8 mouse cellular contexts compared by ENCODE assay signal in the genomic region with DNA sequence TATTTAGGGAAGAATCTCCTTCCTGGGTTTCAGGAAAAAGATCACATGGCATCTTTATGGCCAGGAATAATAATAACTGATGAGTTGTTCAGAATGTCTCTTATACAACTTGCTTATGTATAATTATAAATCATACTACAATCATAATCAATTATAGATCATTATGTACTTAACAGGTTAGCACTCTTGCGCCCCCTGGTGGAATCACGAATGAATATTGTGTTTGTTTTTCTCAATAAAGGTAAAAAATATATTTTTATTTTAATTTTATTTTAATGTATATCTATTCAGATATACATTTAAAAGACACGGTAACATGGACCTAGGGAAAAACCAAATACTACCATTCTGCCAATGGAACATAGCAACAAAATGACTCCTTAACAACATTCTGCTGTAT.
DNase-seq lines count a peak whose midpoint lies in the region; ATAC-seq and TF ChIP-seq lines count a peak whose summit lies in the region.

No protein-coding gene starts in this region.

- H3K4me1 ChIP-seq in heart, postnatal 0 days (ENCODE audit: control insufficient read depth, insufficient read depth) = no peaks in the 10 kb centered on the region
- H3K4me1 ChIP-seq in heart, embryonic 10.5 days = no peaks in the 10 kb centered on the region
- no peaks in the 10 kb centered on the region for H3K4me1 ChIP-seq in hindbrain, embryonic 14.5 days (replicated peaks; ENCODE audit: control insufficient read depth, insufficient read depth, low read length)

- DNase-seq in heart, postnatal 0 days (ENCODE audit: low spot score) = no peak
- no peak for DNase-seq in heart, embryonic 10.5 days (ENCODE audit: low spot score)
- peak; percentile 37 to 51 for DNase-seq in right cerebral cortex, adult 2 months (ENCODE audit: low spot score in 2 of 2)
- no peak for DNase-seq in right cerebral cortex, postnatal 36 days (ENCODE audit: low spot score in 2 of 2)
- DNase-seq in embryo, embryonic 10.5 days (ENCODE audit: low spot score) = peak; percentile 52
- peak; percentile 70 for DNase-seq in right cerebral cortex, postnatal 4 days
- no peak for DNase-seq in hindbrain, embryonic 14.5 days (ENCODE audit: low spot score)
- no peak for DNase-seq in yolk sac, embryonic 10.5 days (ENCODE audit: low spot score)

- peak; percentile 56 for TF ChIP-seq CTCF in heart, postnatal 0 days (IDR thresholded peaks at IDR 0.05; ENCODE audit: low read depth)

- no peak for ATAC-seq in heart, postnatal 0 days (ENCODE audit: insufficient read depth, low read depth)
- ATAC-seq in hindbrain, embryonic 14.5 days (ENCODE audit: low FRiP score) = no peak

- H3K27ac ChIP-seq in heart, postnatal 0 days (ENCODE audit: low read depth) = no peak overlapping the region
- H3K27ac ChIP-seq in heart, embryonic 10.5 days = no peak overlapping the region
- H3K27ac ChIP-seq in hindbrain, embryonic 14.5 days = no peak overlapping the region

- H3K4me3 ChIP-seq in heart, postnatal 0 days (ENCODE audit: low read depth, low read length) = no peak overlapping the region
- no peak overlapping the region for H3K4me3 ChIP-seq in heart, embryonic 10.5 days
- H3K4me3 ChIP-seq in hindbrain, embryonic 14.5 days (replicated peaks; ENCODE audit: low read length) = no peak overlapping the region

- H3K9me3 ChIP-seq in heart, postnatal 0 days (replicated peaks; ENCODE audit: control insufficient read depth, low read length) = no peaks in the 10 kb centered on the region
- H3K9me3 ChIP-seq in heart, embryonic 10.5 days = no peaks in the 10 kb centered on the region
- H3K9me3 ChIP-seq in hindbrain, embryonic 14.5 days (ENCODE audit: control insufficient read depth, low read length) = no peaks in the 10 kb centered on the region

- TF ChIP-seq EP300 in heart, postnatal 0 days (IDR thresholded peaks at IDR 0.05; ENCODE audit: low read depth) = no peak

- no peak overlapping the region for H3K4me2 ChIP-seq in heart, postnatal 0 days (ENCODE audit: low read depth, low read length)
- no peak overlapping the region for H3K4me2 ChIP-seq in hindbrain, embryonic 14.5 days (replicated peaks)

- no peaks in the 10 kb centered on the region for H3K27me3 ChIP-seq in heart, postnatal 0 days (ENCODE audit: control insufficient read depth, insufficient read depth, low read length)
- no peaks in the 10 kb centered on the region for H3K27me3 ChIP-seq in heart, embryonic 10.5 days (ENCODE audit: insufficient read depth, poor library complexity, severe bottlenecking)
- no peaks in the 10 kb centered on the region for H3K27me3 ChIP-seq in hindbrain, embryonic 14.5 days (ENCODE audit: control insufficient read depth, insufficient read depth, low read length)

- H3K36me3 ChIP-seq in heart, postnatal 0 days (replicated peaks; ENCODE audit: control insufficient read depth, insufficient read depth, low read length) = no peaks in the 10 kb centered on the region
- H3K36me3 ChIP-seq in heart, embryonic 10.5 days = no peaks in the 10 kb centered on the region
- no peaks in the 10 kb centered on the region for H3K36me3 ChIP-seq in hindbrain, embryonic 14.5 days (replicated peaks; ENCODE audit: control insufficient read depth, insufficient read depth)

- no peak overlapping the region for H3K9ac ChIP-seq in heart, postnatal 0 days (replicated peaks; ENCODE audit: low read depth, low read length)
- no peak overlapping the region for H3K9ac ChIP-seq in hindbrain, embryonic 14.5 days

- 16% methylated on average over 3 of the region's 3 CpGs for WGBS in heart, postnatal 0 days
- WGBS in heart, embryonic 10.5 days = 16% methylated on average over 3 of the region's 3 CpGs
- 26% methylated on average over 3 of the region's 3 CpGs for WGBS in hindbrain, embryonic 14.5 days

Comparison
In these comparisons a context has a peak if more than half of its experiments do, and no peak if none do; other contexts are left out.
1. DNase-seq: peak in right cerebral cortex, adult 2 months (2 of 2), embryo, embryonic 10.5 days (single experiment) and right cerebral cortex, postnatal 4 days (single experiment); none in heart, postnatal 0 days (single experiment), heart, embryonic 10.5 days (single experiment), right cerebral cortex, postnatal 36 days (0 of 2), hindbrain, embryonic 14.5 days (single experiment) and yolk sac, embryonic 10.5 days (single experiment).